Mouse (Mus musculus): ENCODE results near the gene B4galt2.

Gene B4galt2

DNA sequence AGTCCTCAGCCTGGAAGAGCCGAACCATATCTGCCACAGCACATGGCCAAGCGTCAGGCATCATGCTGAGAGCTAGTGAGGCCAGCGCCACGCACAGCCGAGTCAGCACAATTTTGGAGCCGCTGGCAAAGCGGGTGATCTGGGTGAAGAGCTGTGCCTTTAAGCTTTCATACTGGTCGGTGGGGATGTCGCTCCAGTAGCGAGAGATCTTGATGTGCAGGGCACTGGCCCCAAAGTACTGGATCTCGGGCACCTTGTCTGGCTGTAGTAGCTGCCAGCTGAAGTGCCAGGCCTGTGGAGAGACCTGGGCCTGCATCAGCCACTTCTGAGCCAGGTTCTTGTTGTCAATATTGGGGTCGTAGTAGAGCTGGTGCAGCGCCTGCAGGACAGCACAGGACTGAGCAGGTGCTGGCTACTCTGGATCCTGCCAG lies 28.9 kb upstream of the B4galt2 start:
- 0 out of 2 replicates have a peak, but pooled peaks have one; percentile 9 for ATAC-seq (ENCODE audit: insufficient number of reproducible peaks, low FRiP score, low TSS enrichment)

DNA sequence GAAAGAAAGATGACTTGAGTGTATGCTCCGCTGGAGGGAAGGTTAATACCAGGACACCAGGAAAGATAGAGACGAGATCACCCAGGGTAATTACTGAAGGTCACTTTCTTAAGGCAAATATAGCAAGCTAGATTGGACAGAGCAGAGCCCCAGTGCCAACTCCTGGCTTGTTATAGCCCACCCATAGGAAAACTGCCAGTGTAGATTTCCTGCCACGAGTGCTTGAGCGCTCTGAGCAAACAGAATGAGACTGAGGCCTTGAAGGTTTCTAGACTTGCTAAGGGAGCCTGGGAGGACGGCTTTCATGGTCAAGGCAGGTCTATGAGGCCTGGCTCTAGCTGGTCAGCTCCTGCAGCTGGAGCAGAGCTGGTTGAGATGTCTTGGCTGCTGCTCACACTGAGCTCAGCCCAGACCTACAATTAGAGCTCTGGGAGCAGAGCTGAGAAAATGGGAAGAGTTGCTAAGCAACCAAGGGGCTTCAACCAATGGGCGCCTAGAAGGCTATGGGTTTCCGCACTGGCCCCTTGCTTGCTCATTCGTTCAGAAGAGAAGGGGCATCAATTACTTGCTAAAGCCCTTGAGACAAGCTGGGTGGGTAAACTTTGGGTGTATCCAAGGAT lies 25.7 kb upstream of the B4galt2 start:
- ATAC-seq (ENCODE audit: insufficient number of reproducible peaks, low FRiP score, low TSS enrichment) = no peak

DNA sequence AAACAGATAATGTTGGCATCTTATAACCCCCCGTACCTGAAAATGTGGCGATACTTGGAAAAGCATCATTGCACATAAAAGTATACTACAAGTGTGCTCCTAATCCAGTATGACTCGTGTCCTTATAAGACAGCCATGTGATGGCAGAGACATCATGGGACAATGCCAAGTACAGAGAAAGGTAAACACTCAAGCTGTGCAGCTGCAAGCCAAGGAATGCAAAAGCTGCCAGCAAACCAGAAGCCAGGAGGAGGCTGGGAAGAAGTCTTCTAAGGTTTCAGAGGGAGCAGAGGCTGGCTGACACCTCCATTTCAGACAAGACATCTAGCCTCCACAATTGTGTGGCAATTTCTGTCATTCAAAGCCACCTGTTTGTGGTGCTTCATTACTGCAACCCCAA lies 22.9 kb upstream of the B4galt2 start:
- ATAC-seq (ENCODE audit: insufficient number of reproducible peaks, low FRiP score, low TSS enrichment) = no peak

DNA sequence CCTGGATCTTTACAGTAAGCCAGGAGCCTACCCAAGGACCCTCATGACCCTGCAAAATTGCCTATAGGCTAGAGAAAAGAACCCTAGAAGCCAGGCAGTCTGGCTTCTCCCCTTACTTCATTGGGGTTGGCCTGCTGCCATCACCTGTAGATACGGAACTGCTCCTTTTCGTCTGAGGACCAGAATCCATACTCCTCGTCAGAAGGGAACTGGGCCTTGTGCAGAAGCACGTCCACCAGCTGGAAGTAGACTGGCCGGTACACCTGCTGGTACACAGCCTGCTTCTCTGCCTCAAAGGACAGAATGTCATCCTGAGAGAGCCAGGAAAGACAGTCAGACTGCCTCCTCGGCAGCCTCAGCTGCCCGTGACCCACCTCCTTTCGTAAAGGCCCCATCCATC lies 21.5 kb upstream of the B4galt2 start:
- ATAC-seq (ENCODE audit: insufficient number of reproducible peaks, low FRiP score, low TSS enrichment) = no peak

DNA sequence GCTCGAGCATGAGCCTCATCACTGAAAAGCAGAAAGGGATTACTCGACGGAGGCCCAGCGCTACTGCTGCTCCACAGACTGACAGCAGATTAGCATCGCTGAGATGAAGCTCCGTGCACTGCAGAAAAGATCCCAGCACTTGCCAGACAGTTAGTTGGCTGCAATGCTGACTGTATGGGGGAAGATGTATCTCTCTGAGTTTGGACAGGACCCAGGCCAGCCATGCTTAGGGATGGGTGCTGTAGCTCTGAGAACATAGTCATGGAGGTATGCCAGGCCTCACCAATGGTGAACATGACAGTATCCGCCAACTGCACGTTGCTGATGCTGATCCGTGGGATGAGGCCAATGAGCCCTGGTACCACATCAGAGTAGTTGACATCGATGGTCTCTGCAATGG lies 20.8 kb upstream of the B4galt2 start:
- ATAC-seq (ENCODE audit: insufficient number of reproducible peaks, low FRiP score, low TSS enrichment) = no peak

DNA sequence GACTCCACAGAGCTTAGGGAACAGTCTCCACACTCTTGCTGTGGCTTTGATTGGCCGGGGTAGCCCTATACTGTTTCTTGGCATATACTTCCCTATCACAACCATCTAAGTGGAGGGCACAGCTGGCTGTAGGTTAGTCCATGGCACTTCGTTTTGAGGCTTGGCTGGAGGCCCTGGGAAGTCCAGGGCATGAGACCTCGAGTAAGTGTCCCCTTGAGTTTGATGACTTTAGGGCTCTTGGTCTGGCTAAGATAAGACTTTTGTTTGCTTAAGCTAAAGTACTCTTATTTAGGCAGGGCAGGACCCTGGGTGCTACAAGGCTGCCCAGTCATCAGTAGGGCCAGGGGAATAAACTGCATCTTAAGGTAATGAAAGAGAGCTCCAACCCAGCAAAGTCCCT lies 14.8 kb upstream of the B4galt2 start:
- no peak for ATAC-seq (ENCODE audit: insufficient number of reproducible peaks, low FRiP score, low TSS enrichment)

DNA sequence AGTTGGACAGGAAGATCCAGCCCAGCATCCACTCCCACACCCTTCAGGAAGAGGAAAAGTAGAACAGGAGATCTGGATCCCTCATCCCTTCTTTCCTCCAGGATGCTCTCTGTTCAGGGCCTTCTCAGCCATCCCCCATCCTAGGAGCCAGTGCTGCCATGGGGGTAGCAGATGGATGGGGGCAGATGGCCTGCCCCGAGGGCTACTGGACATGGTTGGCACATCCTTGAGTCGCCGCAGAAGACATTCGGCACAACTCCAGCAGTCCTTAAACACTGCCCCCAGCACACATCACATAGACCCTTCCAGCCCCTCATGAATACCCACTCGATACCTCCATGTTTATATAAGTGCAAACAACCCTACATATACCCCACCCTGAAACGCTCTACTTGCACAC lies 12.7 kb upstream of the B4galt2 start:
- ATAC-seq (ENCODE audit: insufficient number of reproducible peaks, low FRiP score, low TSS enrichment) = peak; percentile 49; the same call in 1 of the 2 replicates

DNA sequence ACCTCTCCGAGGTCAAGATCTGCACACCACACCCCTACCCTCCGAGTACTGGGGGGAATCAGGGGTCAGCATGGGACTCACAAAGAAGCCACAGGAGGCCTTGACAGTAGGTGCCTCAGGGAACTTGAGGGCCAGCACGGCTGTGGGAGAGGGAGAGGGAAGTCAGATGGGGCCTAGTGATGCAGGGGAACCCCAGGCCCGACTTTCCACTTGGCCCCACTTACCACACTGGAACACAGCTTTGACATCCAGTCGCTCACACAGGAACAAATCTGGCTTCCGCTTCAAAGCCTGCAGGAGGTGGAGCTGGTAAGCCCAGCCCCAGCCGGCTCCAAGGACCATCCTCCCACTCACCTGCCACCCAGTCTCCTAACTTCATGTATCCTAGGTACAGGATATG lies 12.1 kb upstream of the B4galt2 start:
- no peak for ATAC-seq (ENCODE audit: insufficient number of reproducible peaks, low FRiP score, low TSS enrichment)

DNA sequence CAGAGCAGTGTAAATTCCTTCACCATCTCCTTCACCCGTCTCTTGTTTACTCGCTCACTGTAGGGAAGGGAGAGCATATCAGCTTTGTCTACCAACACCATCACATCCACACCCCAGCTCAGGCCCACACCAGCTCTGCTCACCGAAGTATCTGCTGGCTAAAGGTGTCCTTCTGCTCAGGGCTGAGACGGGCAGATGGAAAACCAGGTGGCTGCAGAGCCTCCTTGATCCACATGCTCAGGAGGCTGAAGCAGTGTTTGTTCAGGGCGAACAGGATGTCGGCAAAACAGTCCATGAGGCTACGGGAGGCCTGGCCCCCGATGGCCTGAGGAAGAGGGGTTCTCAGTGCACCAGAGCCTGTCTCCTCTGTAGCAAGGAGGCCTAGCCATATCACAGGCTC lies 11.3 kb upstream of the B4galt2 start:
- ATAC-seq (ENCODE audit: insufficient number of reproducible peaks, low FRiP score, low TSS enrichment) = no peak

DNA sequence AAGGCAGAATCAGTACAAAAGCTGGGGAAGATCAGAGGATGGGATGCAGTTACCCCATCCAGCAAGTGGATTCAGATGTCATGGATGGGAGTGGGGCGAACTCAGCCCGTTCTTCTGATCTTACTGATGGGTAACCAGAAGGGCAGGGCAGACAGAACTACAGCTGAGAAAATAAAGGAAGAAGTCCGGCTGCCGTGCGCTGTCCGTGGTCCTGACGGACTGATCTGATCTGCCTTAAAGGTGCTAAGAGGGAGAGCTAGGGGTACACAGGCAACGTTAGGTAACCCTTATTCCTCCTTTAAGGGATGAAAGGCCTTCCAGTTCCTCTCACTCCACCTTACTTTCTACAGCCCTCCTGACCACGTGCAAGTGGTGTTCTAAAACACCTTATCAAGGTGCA lies 10.1 kb upstream of the B4galt2 start:
- ATAC-seq (ENCODE audit: insufficient number of reproducible peaks, low FRiP score, low TSS enrichment) = no peak

DNA sequence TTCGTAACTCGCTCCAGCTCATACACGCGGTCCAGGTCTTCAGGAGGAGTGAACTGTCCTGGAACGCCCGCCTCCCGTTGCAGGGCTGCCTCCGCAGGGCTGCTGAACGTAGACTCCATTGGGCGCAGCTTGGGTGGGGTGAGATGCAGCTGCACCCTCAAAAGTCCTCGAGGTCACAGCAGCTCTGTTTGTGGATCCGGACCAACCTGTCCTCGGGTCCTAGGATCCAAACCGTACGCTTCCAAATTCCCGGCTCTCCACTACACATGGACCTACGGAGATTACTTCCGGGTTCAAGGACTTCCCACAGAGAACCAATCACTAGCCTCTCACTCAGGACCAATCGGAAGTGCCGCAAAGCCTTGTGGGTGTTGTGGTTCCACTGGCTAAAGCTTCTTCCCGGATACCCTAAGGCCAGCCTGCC lies 8.5 kb upstream of the B4galt2 start, which contains the start of gene Dph2:
TSS of gene Dph2 (minus strand) at position 295 of the 424 bp plus-strand sequence.
- ATAC-seq (ENCODE audit: insufficient number of reproducible peaks, low FRiP score, low TSS enrichment) = peak; percentile 72

DNA sequence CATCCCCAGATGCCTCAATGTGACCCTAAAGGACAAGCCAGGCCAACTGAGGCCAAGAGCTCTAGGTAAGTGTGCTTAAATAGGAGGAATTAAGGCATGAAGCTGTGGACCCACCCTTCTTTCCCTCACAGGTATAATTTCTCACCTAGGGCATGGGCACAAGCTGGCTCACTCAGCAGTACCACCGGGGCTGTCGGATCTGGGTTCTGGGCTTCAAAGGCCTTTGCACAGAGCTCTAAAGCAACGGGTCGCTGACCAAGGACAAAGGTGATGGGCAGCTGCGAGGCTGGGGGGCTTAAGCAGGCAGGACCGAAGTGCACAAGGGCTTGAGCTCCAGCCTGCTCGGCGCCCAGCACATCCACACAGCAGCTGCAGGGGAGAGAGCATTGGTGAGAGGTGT lies 7.5 kb upstream of the B4galt2 start:
- no peak for ATAC-seq (ENCODE audit: insufficient number of reproducible peaks, low FRiP score, low TSS enrichment)

DNA sequence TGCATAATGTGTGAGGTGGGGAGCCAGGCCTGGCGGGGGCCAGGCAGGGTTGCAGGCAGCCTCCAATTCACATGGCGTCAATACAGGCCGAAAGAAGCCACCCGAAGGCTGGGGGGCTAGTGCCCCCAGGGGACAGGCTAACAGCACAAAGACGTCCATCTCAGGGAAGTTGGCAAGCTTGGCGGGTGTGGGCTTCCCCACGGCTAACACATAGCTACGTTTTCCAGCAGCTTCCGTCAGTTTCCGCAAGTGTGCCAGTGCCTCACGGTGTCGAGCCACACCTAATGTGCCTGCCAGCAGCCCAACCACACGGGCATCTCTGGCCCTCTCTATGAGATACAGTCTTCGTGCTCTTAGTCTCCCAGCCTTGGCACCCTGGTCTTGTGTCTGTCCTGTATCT lies 6.7 kb upstream of the B4galt2 start:
- ATAC-seq (ENCODE audit: insufficient number of reproducible peaks, low FRiP score, low TSS enrichment) = no peak

DNA sequence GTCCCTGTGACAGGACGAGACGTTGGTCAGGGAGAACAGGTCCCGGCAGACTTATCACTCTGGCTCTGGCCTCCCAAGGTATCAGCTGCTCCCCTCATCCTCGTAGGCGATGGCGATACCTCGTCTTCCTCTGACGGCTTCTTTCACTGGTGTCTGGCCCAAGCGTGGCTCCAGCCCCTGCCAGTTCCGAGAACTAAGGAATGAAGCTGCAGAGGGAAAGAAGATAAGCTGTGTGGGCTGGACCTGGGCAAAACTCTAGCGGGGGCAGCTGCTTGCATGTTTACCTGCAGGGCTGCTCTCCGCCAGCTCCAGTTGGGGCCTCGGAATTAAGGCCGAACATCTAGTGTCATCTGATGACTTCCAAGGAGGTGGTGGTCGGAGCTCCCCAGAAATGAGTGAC lies 6.2 kb upstream of the B4galt2 start:
- ATAC-seq (ENCODE audit: insufficient number of reproducible peaks, low FRiP score, low TSS enrichment) = no peak

DNA sequence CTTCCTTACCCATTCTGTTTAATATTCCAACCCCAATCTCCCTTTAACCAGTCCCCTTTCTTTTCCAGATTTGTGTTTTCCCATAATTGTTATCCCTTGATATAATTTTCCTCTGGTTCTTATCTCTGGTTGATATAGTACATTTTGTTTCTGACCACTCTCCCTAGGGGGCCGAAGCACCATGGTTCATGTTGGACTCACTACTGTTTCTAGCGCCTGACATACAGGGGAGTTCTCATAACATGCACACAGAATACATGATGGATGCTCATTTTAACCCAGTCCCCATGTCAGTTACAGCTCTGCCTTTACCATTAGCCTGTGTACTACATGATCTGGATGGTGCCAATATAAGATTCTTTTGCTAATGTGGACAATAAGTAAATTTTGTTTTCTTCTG lies 4.6 kb upstream of the B4galt2 start:
- ATAC-seq (ENCODE audit: insufficient number of reproducible peaks, low FRiP score, low TSS enrichment) = no peak

DNA sequence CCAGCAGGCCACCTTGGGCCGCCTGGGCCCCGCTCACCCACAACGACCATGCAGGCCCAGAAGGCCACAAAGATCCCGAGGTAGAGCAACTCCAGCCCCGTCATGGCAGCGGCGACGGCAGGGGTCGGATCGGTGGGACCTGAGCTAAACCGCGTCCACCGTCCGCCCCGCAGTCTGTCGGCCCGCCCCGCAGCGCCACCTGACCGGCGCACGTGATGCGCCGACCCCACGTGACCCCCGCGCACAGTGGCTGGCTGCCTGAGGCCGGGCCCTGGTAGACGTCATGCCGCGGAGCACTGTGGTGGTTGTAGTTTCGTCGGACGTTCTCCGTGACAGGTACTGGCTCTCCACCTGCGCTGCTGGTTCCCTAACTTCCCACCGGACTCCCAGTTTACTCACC lies 3.8 kb upstream of the B4galt2 start, which contains the start of gene Atp6v0b:
TSS of gene Atp6v0b (minus strand) at position 201 of the 400 bp plus-strand sequence.
- ATAC-seq (ENCODE audit: insufficient number of reproducible peaks, low FRiP score, low TSS enrichment) = peak; percentile 75

DNA sequence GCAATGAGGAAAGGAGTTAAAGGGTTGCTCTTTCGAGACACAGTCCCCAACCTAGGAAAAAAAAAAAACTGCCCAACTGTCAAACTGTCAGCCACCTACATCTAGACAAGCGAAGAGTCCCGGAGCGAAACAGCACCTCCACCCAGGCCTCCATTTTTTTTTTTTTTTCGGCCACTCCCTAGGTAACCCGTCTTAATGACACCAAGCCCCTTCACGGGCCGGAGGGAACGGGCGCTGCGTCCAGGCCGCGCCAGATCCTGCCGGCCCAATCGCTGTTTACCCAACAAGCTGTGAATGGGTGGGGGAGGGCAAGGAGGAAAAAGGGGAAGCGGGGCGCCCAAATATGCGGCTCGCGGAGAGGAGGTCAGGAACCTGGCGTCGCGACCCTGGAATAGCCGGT lies 3.4 kb upstream of the B4galt2 start:
- no peak; the same call in 1 of the 2 replicates for ATAC-seq (ENCODE audit: insufficient number of reproducible peaks, low FRiP score, low TSS enrichment)

DNA sequence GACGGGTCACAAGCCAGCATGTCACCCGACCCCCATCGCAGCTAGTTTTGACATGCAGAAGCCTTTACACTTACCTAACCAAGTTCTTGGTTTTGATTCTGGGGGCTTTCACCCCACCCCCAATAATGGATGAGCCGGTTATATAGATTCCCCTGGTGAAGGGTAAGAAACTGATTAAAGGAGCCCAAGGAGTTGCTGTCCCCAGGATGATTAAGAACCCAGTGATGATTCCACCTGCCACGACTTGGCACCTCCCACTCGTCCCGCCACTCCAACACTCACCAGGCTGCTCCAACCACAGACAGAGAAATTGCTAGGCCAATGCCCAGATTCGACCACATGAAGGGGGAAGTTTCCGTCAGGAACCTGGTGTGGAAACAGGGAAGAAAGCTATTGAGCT lies 2.7 kb upstream of the B4galt2 start:
- no peak for ATAC-seq (ENCODE audit: insufficient number of reproducible peaks, low FRiP score, low TSS enrichment)

DNA sequence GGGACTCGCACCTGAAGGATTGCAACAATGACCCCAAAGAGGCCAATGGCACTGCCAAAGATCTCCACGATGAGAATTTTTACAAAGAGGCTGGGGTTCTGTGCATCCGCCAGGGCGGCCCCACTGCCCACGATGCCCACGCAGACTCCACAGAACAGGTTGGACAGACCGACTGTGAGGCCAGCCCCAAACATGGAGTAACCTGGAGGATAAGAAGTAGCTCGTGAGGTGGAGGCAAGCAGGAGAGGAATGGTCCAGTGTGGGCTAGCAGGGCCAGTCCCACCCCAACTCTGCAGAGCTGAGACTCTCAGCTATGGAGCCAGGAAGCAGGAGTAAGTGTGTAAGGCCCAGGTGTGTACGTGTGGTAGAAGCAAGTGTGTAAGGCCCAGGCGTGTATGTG lies 1.8 kb upstream of the B4galt2 start:
- ATAC-seq (ENCODE audit: insufficient number of reproducible peaks, low FRiP score, low TSS enrichment) = no peak

DNA sequence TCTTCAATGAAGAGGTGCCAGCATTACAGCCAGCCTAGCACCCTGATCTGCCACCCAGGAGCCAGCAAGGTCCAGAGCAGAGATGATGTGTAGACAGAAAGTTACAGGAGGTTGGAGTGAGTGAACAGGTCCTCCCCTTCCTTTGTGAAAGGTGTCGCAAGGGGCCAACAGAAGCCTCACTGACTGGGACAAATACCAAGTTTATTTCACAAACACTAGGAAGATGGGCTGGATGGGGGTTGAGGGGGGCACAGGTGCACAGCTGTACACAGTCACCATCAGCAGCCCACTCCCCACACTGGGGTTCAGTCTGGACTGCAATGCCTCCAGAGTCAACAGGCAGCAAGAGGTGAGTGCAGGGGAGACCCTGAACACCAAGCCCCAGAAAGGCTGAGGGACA lies 859 bp upstream of the B4galt2 start:
- no peak for ATAC-seq (ENCODE audit: insufficient number of reproducible peaks, low FRiP score, low TSS enrichment)

DNA sequence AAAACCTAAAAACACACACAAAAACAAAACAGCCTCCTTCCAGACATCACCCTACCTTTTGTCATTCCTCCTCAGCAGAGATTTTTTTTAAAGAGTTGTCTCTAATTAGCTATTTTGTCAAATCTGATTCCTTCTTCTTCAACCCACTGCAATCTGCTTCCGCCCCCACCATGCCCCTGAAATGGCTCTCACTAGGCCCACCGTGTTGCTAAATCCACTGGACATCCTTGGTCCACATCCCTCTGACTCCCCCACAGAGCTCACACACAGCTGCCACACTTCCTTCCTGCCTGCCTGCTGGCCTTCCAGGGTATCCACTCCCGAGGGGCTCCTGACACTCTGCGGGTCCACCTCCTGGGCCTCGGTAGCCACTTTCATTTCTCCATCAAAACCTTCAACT lies 4.6 kb downstream of the B4galt2 start:
- no peak for ATAC-seq (ENCODE audit: insufficient number of reproducible peaks, low FRiP score, low TSS enrichment)

DNA sequence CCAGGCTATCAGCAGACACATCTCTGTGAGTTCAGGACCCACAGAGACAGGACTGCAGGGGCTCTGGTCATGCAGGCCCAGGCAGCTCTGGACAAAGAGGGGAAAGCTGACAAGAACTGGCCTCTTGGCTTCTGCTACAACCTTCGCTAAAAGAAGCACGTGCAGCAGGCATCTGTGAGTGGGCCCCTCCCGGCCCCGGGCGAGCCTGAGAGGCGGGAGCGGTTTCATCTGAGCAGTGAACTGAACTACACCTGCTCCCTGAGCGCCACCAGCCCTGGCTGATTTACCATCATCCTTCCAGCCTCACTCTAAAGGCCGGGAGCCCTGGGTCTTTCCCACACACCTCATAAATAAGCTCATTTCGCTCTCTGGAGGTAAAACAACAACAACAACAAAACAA lies 5.0 kb downstream of the B4galt2 start:
- ATAC-seq (ENCODE audit: insufficient number of reproducible peaks, low FRiP score, low TSS enrichment) = no peak

DNA sequence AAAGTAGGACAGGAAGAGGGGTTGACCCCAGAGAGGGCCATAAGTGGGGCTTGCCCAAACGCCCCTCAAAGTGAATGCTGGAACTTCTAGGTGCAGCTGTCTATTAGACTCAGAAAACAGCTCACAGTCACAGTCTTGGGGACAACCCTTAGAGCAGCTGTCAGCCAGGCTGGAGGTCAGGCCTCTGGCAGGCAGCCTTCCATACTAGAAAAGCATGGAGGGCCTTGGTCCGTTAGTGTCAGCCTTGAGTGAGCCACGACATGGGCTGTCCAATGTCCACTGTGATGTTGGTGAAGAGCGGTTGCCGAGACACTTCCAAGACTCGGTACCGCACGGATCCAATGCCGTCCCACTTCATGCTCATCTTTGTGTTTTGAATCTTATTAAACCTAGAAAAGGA lies 9.7 kb downstream of the B4galt2 start:
- no peak for ATAC-seq (ENCODE audit: insufficient number of reproducible peaks, low FRiP score, low TSS enrichment)
